Mouse (Mus musculus) embryo, embryonic 11 days (tissue): ENCODE data around the gene Map6d1.

Experiments
- DNase-seq: peaks from one replicate; pipeline ENCODE4 v3.0.0-alpha.2; 2015

The Map6d1 gene

DNA sequence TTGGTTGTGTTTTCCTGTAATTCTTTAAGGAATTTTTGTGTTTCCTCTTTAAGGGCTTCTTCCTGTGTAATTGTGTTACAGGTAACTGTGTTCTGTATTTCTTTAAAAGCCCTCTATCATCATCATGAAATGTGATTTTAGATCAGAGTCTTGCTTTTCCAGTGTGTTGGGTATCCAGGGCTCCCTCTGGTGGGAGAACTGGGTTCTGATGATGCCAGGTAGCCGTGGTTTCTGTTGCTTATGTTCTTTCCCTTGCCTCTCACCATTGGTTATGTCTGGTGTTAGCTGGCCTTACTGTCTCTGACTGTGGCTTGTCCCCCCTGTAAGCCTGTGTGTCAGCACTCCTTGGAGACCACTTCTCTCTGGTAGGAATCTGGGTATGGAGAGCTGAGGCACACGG lies 55.8 kb downstream of the Map6d1 start:
- DNase-seq = peak; percentile 28
